In the genomic region with DNA sequence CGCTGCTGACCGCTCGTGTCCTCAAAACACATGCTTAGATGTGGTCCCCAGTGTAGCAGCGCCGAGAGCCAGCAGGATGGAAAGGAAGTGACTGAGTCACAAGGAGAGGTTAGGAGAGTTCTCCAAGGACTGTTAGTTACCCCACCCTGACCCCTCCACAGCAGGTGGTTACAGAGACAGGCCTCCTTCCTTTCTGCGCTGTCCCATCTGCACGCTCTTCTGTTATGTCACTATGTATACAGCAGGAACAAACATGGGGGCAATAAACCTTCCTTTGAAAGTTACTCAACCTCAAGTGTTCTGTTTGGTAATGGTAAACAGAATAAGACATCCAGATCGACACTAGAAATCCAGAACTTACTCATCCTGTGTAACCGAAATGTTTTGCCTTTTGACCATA, we compare ENCODE assay signal across 26 mouse cellular contexts. TPM values are rescaled to one million over a fixed set of nuclear protein-coding genes. Genes with fewer than 3 reads are reported as not detected.
A peak's percentile ranks its signal among the peaks of the same experiment; 100 is the strongest.
DNase-seq lines count a peak whose midpoint lies in the region; ATAC-seq and TF ChIP-seq lines count a peak whose summit lies in the region.
"Had no signal": no experiment of that assay in that cellular context is flagged by ENCODE, and none has a peak within 500 bp of the region (broad histone marks: within the 10 kb centered on the region; RNA-seq: fewer than 3 reads in every experiment).

No protein-coding gene starts in this region.

- H3K27me3 ChIP-seq in liver, postnatal 0 days (ENCODE audit: insufficient read depth, low read length): no peaks in the 10 kb centered on the region
- H3K27me3 ChIP-seq in intestine, embryonic 16.5 days (replicated peaks; ENCODE audit: control insufficient read depth, insufficient read depth, low read length): no peaks in the 10 kb centered on the region
- H3K27me3 ChIP-seq: heart, embryonic 15.5 days; hindbrain, embryonic 13.5 days; Patski had no signal

- no peak overlapping the region for H3K9ac ChIP-seq in liver, postnatal 0 days (replicated peaks)
- no peak overlapping the region for H3K9ac ChIP-seq in intestine, embryonic 16.5 days (ENCODE audit: low read depth, low read length)
- H3K9ac ChIP-seq: forebrain, postnatal 0 days; heart, embryonic 12.5 days; heart, embryonic 15.5 days; hindbrain, embryonic 13.5 days had no signal

- H3K27ac ChIP-seq in liver, postnatal 0 days (ENCODE audit: low read depth): peak overlapping the region; percentile 80
- no peak overlapping the region for H3K27ac ChIP-seq in intestine, embryonic 16.5 days (ENCODE audit: low read length)
- H3K27ac ChIP-seq: gastrocnemius, adult 2 months; heart, embryonic 15.5 days; hindbrain, embryonic 10.5 days; hindbrain, embryonic 13.5 days had no signal

- no peak for TF ChIP-seq CTCF in liver, postnatal 0 days (IDR thresholded peaks at IDR 0.05; ENCODE audit: low read depth)

- peaks cover 3% of the 10 kb centered on the region for H3K4me1 ChIP-seq in liver, postnatal 0 days (ENCODE audit: insufficient read depth)
- H3K4me1 ChIP-seq in intestine, embryonic 16.5 days (ENCODE audit: control insufficient read depth, insufficient read depth, low read length): peaks cover 6% of the 10 kb centered on the region
- H3K4me1 ChIP-seq: heart, embryonic 12.5 days had no signal

- H3K9me3 ChIP-seq in liver, postnatal 0 days (ENCODE audit: low read length): no peaks in the 10 kb centered on the region
- H3K9me3 ChIP-seq in intestine, embryonic 16.5 days (ENCODE audit: control insufficient read depth, low read length): no peaks in the 10 kb centered on the region
- H3K9me3 ChIP-seq: heart, embryonic 12.5 days; heart, embryonic 15.5 days; hindbrain, embryonic 10.5 days; hindbrain, embryonic 13.5 days had no signal

- H3K4me2 ChIP-seq in liver, postnatal 0 days (ENCODE audit: low read depth, low read length): peak overlapping the region; percentile 53; the same call in 1 of the 2 replicates
- no peak overlapping the region for H3K4me2 ChIP-seq in intestine, embryonic 16.5 days (ENCODE audit: low read depth, low read length)
- H3K4me2 ChIP-seq: heart, embryonic 12.5 days; heart, embryonic 15.5 days; hindbrain, embryonic 13.5 days had no signal

- 61% methylated on average over 9 of the region's 9 CpGs for WGBS in liver, postnatal 0 days (ENCODE audit: insufficient replicate concordance)
- WGBS in intestine, embryonic 16.5 days: 67% methylated on average over 9 of the region's 9 CpGs

- ATAC-seq in liver, postnatal 0 days: peak; percentile 91
- ATAC-seq in intestine, embryonic 16.5 days: peak; percentile 65
- ATAC-seq in erythroblast, adult 5-6 weeks (replicated peaks; ENCODE audit: low FRiP score, poor library complexity, severe bottlenecking): no peak
- ATAC-seq: CD4-positive, CD25-positive, alpha-beta regulatory T cell, adult 4 months; forebrain, embryonic 14.5 days; forebrain, postnatal 0 days; hindbrain, embryonic 16.5 days; Patski had no signal

- DNase-seq in liver, postnatal 0 days: no peak
- DNase-seq in liver: no peak
- peak; percentile 42 for DNase-seq in yolk sac, embryonic 10.5 days (ENCODE audit: low spot score)
- no peak for DNase-seq in lung, postnatal 10 days
- DNase-seq: adrenal gland, postnatal 10 days; adrenal gland, postnatal 36 days; cerebellum, adult 18-20 months; cerebellum, adult 9-10 months; cerebellum, postnatal 14 days; forebrain, postnatal 0 days; gastrocnemius, adult 2 months; gastrocnemius, postnatal 14 days; heart, adult 18-20 months; heart, postnatal 10 days; heart, postnatal 36 days had no signal

- no peak overlapping the region for H3K4me3 ChIP-seq in liver, postnatal 0 days (ENCODE audit: low read depth, low read length)
- no peak overlapping the region for H3K4me3 ChIP-seq in intestine, embryonic 16.5 days (ENCODE audit: low read length)
- H3K4me3 ChIP-seq: gastrocnemius, adult 2 months; heart, embryonic 12.5 days; heart, embryonic 15.5 days; hindbrain, embryonic 10.5 days; hindbrain, embryonic 13.5 days had no signal

- no peaks in the 10 kb centered on the region for H3K36me3 ChIP-seq in liver, postnatal 0 days (replicated peaks; ENCODE audit: insufficient read depth, low read length)
- no peaks in the 10 kb centered on the region for H3K36me3 ChIP-seq in intestine, embryonic 16.5 days (ENCODE audit: control insufficient read depth, insufficient read depth, low read length)
- H3K36me3 ChIP-seq: heart, embryonic 12.5 days; heart, embryonic 15.5 days; hindbrain, embryonic 10.5 days; hindbrain, embryonic 13.5 days had no signal

- TF ChIP-seq EP300 in liver, postnatal 0 days (IDR thresholded peaks at IDR 0.05; ENCODE audit: low read depth): peak; percentile 55

RNA-seq across cellular contexts. Expression of a gene that starts 24.9 kb away (rescaled TPM):
- 0.12 and 0.17 TPM in 2 replicates for polyA plus RNA-seq in liver, postnatal 0 days (2015; fragmentation: Nextera tagmentation; extraction: Ambion mirVana)
- 0.97 and 1.2 TPM in 2 replicates for polyA plus RNA-seq in intestine, embryonic 16.5 days (2015; fragmentation: Nextera tagmentation; extraction: Ambion mirVana)
- total RNA-seq in erythroblast, adult 5-6 weeks (2015; ENCODE audit: low replicate concordance): not detected in 2 replicates
- not detected in 2 replicates for total RNA-seq in erythroblast, adult 5-6 weeks (2017; ENCODE audit: low replicate concordance)
- total RNA-seq: heart, adult 18-20 months; heart, postnatal 10 days; heart, postnatal 36 days; MEL had no signal
- polyA plus RNA-seq: CD4-positive, CD25-positive, alpha-beta regulatory T cell, adult 4 months; heart, embryonic 12.5 days had no signal
